Mouse (Mus musculus) lung, adult 2 months (tissue): Measurements from ENCODE around the gene Batf2.

Source experiments
- CTCF ChIP-seq: fragments of 200-500 bp; IDR thresholded peaks from 2 replicates; pipeline ENCODE4 v1.5.1; 2011; ENCODE audit warnings: mild to moderate bottlenecking, low read length, control low read depth; ENCODE audit not compliant: insufficient read depth
- POLR2A ChIP-seq: fragments of 200-500 bp; IDR thresholded peaks from 2 replicates; pipeline ENCODE4 v1.6.1; 2011; ENCODE audit warnings: low read depth, mild to moderate bottlenecking, control low read depth, low read length, borderline replicate concordance; ENCODE audit errors: extremely low read depth

DNA sequence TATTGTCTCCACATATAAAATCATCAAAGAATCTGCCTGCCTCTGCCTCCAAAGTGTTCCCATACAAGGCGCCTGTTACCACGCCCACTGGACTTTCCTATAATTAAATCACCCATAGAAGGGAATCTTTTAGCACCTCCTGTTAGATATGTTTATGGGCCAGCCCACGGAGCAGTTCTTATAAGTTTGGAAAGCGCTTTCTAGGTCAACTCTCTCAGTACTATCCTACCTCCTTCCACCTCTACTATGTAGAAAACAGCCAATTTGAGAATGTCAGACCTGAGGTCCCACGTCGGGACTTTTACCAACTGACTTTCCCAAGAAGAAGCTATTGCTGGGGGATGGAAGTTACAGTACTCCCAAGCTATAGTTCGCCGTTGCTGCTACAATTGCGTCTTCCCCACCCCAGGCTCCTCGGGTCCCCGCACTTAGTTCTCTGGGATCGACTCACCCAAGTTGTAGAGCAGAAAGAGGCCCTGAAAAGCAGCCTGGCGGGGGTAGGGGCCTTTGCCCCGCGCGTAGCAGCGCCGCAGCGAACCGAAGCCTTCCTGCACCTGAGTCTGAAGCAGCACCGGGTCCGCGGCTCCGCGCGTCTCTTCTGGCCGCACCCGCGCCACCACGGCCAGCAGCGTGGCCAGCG, 23.3 kb upstream of the Batf2 start:
- TF ChIP-seq CTCF (no peak), POLR2A (no peak)
